Mouse (Mus musculus): ENCODE measurements around the gene Pfkp. TPM values are rescaled to one million over a fixed set of nuclear protein-coding genes. Genes with fewer than 3 reads are reported as not detected.

Gene Pfkp
- total and polyA plus RNA-seq, 2 experiments from 2014 or later = 187 to 431 TPM

- no peaks in the 10 kb centered on the region for H3K9me3 ChIP-seq (ENCODE audit: low read length)
- H3K27me3 ChIP-seq (ENCODE audit: insufficient read depth, low read length) = no peaks in the 10 kb centered on the region
- DNase-seq (ENCODE audit: low spot score) (no peak), ATAC-seq (ENCODE audit: low FRiP score) (no peak)
- H3K4me1 ChIP-seq (ENCODE audit: insufficient read depth, low read length) = no peaks in the 10 kb centered on the region
- 73% methylated on average over 5 of the region's 5 CpGs for WGBS
- TF ChIP-seq CTCF (IDR thresholded peaks at IDR 0.05) = no peak
- H3K4me3 ChIP-seq (ENCODE audit: low read depth, low read length) = no peak overlapping the region
- H3K36me3 ChIP-seq (ENCODE audit: insufficient read depth, low read length) = peaks cover 1% of the 10 kb centered on the region
- no peak overlapping the region for H3K4me2 ChIP-seq (ENCODE audit: low read depth, low read length, poor library complexity, severe bottlenecking)
- no peak overlapping the region for H3K9ac ChIP-seq (replicated peaks; ENCODE audit: low read length, poor library complexity, severe bottlenecking)
- no peak overlapping the region for H3K27ac ChIP-seq (ENCODE audit: low read depth, low read length)
Observed at GRCm38 (mm10) chr13:6630660-6631059, 17.9 kb downstream of the Pfkp start.

- WGBS = 71% methylated on average over 5 of the region's 5 CpGs
- no peak for TF ChIP-seq CTCF (IDR thresholded peaks at IDR 0.05)
- no peaks in the 10 kb centered on the region for H3K4me1 ChIP-seq (ENCODE audit: insufficient read depth, low read length)
- no peak overlapping the region for H3K9ac ChIP-seq (replicated peaks; ENCODE audit: low read length, poor library complexity, severe bottlenecking)
- H3K27me3 ChIP-seq (ENCODE audit: insufficient read depth, low read length) = no peaks in the 10 kb centered on the region
- H3K36me3 ChIP-seq (ENCODE audit: insufficient read depth, low read length) = no peaks in the 10 kb centered on the region; the same call in 1 of the 2 replicates
- H3K4me2 ChIP-seq (ENCODE audit: low read depth, low read length, poor library complexity, severe bottlenecking) = no peak overlapping the region
- DNase-seq (ENCODE audit: low spot score) (no peak), ATAC-seq (ENCODE audit: low FRiP score) (no peak)
- no peak overlapping the region for H3K4me3 ChIP-seq (ENCODE audit: low read depth, low read length)
- no peak overlapping the region for H3K27ac ChIP-seq (ENCODE audit: low read depth, low read length)
- no peaks in the 10 kb centered on the region for H3K9me3 ChIP-seq (ENCODE audit: low read length)
Observed at GRCm38 (mm10) chr13:6629927-6630326, 18.6 kb downstream of the Pfkp start.

DNA sequence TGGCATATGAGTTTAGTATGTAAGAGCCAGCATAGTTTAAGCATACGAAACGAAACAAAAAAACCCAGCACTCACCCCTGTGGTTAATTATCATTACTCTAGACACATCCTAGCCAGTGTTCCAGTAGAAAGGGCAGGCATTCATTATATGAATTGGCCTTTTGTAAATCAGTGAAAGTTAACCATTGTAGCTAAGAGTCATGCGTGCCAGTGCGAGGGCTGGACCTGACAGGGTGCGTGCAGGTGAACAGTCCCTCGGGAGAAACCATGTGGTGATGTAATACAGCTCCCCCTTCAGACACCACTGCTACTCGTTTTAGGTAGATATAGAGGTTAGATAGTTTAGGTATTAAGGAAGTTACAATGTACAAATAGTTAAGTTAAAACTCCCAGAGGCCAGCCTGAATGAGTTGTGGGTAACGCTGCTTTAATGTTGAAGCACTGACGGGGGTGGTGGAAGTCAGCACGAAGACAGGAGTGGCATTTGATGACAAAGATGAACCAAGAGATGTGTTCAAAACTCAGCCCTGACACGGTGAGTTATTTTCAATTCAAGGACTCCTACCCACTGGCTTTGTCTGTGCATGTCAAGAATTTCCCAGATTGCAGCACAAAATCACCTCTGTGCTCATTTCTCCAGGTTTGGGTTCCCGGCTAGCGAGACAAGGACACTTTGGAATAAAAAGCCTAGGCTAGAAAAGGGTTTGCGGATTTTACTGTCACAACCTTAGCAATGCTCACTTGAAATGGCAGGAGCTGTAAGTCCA is 19.4 kb downstream of the Pfkp start:
- Histone ChIP-seq H3K4me2 (ENCODE audit: low read depth, low read length, poor library complexity, severe bottlenecking) (no peak overlapping the region), H3K4me3 (ENCODE audit: low read depth, low read length) (no peak overlapping the region), H3K27ac (ENCODE audit: low read depth, low read length) (no peak overlapping the region), H3K9ac (replicated peaks; ENCODE audit: low read length, poor library complexity, severe bottlenecking) (no peak overlapping the region), H3K9me3 (ENCODE audit: low read length) (no peaks in the 10 kb centered on the region), H3K4me1 (ENCODE audit: insufficient read depth, low read length) (no peaks in the 10 kb centered on the region), H3K36me3 (ENCODE audit: insufficient read depth, low read length) (peaks cover 5% of the 10 kb centered on the region; the same call in 1 of the 2 replicates), H3K27me3 (ENCODE audit: insufficient read depth, low read length) (no peaks in the 10 kb centered on the region)
- no peak for TF ChIP-seq CTCF (IDR thresholded peaks at IDR 0.05)
- no peak for DNase-seq (ENCODE audit: low spot score)
- WGBS = 86% methylated on average over 14 of the region's 14 CpGs
- ATAC-seq (ENCODE audit: low FRiP score) = no peak

DNA sequence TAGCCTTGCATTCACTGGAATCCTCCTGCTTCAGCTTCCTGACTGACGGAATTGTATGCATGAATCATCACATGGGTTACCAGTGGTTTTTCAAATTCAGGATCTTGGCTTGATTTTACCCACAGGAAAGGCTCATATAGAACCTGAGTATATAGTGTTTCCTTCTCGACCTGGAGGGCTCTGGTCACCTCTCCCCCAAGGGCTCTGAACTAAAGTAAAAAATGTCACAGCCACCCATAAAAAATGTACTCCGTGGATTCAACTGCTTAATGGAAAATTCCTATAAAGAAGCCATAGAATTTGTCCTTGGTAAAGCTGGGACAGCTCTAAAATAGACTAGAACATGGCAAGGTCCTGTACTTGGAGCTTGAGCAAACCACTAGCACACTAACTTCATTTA is 20.3 kb downstream of the Pfkp start:
- no peak for DNase-seq (ENCODE audit: low spot score)
- Histone ChIP-seq H3K9ac (replicated peaks; ENCODE audit: low read length, poor library complexity, severe bottlenecking) (no peak overlapping the region), H3K4me3 (ENCODE audit: low read depth, low read length) (no peak overlapping the region), H3K4me2 (ENCODE audit: low read depth, low read length, poor library complexity, severe bottlenecking) (no peak overlapping the region), H3K27ac (ENCODE audit: low read depth, low read length) (no peak overlapping the region), H3K36me3 (ENCODE audit: insufficient read depth, low read length) (peaks cover 5% of the 10 kb centered on the region; the same call in 1 of the 2 replicates), H3K4me1 (ENCODE audit: insufficient read depth, low read length) (no peaks in the 10 kb centered on the region), H3K27me3 (ENCODE audit: insufficient read depth, low read length) (no peaks in the 10 kb centered on the region), H3K9me3 (ENCODE audit: low read length) (no peaks in the 10 kb centered on the region)
- ATAC-seq (ENCODE audit: low FRiP score) = no peak
- WGBS = 87% methylated on average over 3 of the region's 3 CpGs
- no peak for TF ChIP-seq CTCF (IDR thresholded peaks at IDR 0.05)

DNA sequence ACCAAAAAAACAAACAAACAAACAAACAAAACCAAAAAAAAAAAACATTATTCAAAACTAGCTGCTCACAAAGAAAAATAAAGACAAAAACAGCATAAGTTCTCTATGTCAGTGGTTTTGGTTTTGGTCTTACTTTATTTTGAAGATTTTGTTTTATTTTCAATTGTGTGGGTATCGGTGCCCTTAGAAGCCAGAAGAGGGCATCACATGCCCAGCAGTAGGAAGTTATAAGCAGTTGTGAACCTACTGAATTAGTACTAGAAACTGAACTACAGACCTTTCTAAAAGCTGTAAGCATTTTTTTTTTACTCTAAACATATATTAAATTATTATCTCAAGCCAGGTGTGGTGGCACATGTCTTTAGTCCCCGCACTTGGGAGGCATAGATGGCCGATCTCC is 21.2 kb downstream of the Pfkp start:
- Histone ChIP-seq H3K4me3 (ENCODE audit: low read depth, low read length) (no peak overlapping the region), H3K4me1 (ENCODE audit: insufficient read depth, low read length) (no peaks in the 10 kb centered on the region), H3K9me3 (ENCODE audit: low read length) (no peaks in the 10 kb centered on the region), H3K27me3 (ENCODE audit: insufficient read depth, low read length) (no peaks in the 10 kb centered on the region), H3K36me3 (ENCODE audit: insufficient read depth, low read length) (peaks cover 5% of the 10 kb centered on the region; the same call in 1 of the 2 replicates), H3K27ac (ENCODE audit: low read depth, low read length) (no peak overlapping the region), H3K9ac (replicated peaks; ENCODE audit: low read length, poor library complexity, severe bottlenecking) (no peak overlapping the region), H3K4me2 (ENCODE audit: low read depth, low read length, poor library complexity, severe bottlenecking) (no peak overlapping the region)
- DNase-seq (ENCODE audit: low spot score) (no peak), ATAC-seq (ENCODE audit: low FRiP score) (no peak)
- TF ChIP-seq CTCF (IDR thresholded peaks at IDR 0.05) = peak; percentile 21; the same call in 1 of the 2 replicates
- 96% methylated on average over 3 of the region's 3 CpGs for WGBS

- ATAC-seq (ENCODE audit: low FRiP score) = no peak
- DNase-seq (ENCODE audit: low spot score) = no peak
- Histone ChIP-seq H3K9ac (replicated peaks; ENCODE audit: low read length, poor library complexity, severe bottlenecking) (no peak overlapping the region), H3K4me3 (ENCODE audit: low read depth, low read length) (no peak overlapping the region), H3K27me3 (ENCODE audit: insufficient read depth, low read length) (no peaks in the 10 kb centered on the region), H3K27ac (ENCODE audit: low read depth, low read length) (no peak overlapping the region), H3K9me3 (ENCODE audit: low read length) (0 out of 2 replicates have a peak, but pooled peaks cover 3% of the 10 kb centered on the region), H3K36me3 (ENCODE audit: insufficient read depth, low read length) (peaks cover 11% of the 10 kb centered on the region), H3K4me2 (ENCODE audit: low read depth, low read length, poor library complexity, severe bottlenecking) (no peak overlapping the region), H3K4me1 (ENCODE audit: insufficient read depth, low read length) (no peaks in the 10 kb centered on the region)
- 56% methylated on average over 4 of the region's 4 CpGs for WGBS
- no peak for TF ChIP-seq CTCF (IDR thresholded peaks at IDR 0.05)
Observed at GRCm38 (mm10) chr13:6626508-6627114, 22.0 kb downstream of the Pfkp start.
